8 mouse cellular contexts compared by ENCODE assay signal in the genomic region with DNA sequence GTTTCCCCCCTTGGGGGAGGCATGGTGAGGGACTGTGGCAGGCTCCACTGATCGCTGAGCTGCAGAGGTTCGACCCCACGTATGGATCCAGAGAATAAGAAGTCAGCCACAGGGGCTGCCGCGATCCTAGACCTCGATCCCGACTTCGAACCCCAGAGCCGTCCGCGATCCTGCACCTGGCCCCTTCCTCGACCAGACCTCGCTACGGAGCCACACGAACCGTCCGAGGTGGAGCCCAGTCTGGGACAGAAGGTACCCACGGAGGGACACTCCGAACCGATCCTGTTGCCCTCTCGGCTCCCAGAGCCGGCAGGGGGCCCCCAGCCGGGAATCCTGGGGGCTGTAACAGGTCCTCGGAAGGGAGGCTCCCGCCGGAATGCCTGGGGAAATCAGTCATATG. TPM values are rescaled to one million over a fixed set of nuclear protein-coding genes. Genes with fewer than 3 reads are reported as not detected.
DNase-seq lines count a peak whose midpoint lies in the region; ATAC-seq and TF ChIP-seq lines count a peak whose summit lies in the region.

No protein-coding gene starts in this region.

- 10% methylated on average over 26 of the region's 26 CpGs for WGBS in cerebellum, adult 2 months
- 32% methylated on average over 26 of the region's 26 CpGs for WGBS in hindbrain, postnatal 0 days

- TF ChIP-seq POLR2A in cerebellum, adult 2 months (IDR thresholded peaks at IDR 0.05; ENCODE audit: borderline replicate concordance, insufficient read depth, low read length) = no peak

- no peak for TF ChIP-seq CTCF in cerebellum, adult 2 months (IDR thresholded peaks at IDR 0.05; ENCODE audit: borderline replicate concordance, insufficient read depth, low read depth, low read length)
- TF ChIP-seq CTCF in hindbrain, postnatal 0 days (IDR thresholded peaks at IDR 0.05; ENCODE audit: low read depth) = no peak

- peak overlapping the region; percentile 68 for H3K4me2 ChIP-seq in hindbrain, postnatal 0 days (ENCODE audit: low read depth, low read length)

- no peaks in the 10 kb centered on the region for H3K27me3 ChIP-seq in cerebellum, adult 2 months (ENCODE audit: control insufficient read depth, insufficient read depth, low read length)
- no peaks in the 10 kb centered on the region for H3K27me3 ChIP-seq in hindbrain, postnatal 0 days (ENCODE audit: insufficient read depth, low read length)

- H3K4me1 ChIP-seq in cerebellum, adult 2 months (ENCODE audit: control insufficient read depth, insufficient read depth, low read length) = no peaks in the 10 kb centered on the region
- H3K4me1 ChIP-seq in hindbrain, postnatal 0 days (ENCODE audit: insufficient read depth, low read length) = no peaks in the 10 kb centered on the region

- H3K27ac ChIP-seq in cerebellum, adult 2 months (ENCODE audit: insufficient read depth, low read length) = no peak overlapping the region
- no peak overlapping the region for H3K27ac ChIP-seq in hindbrain, postnatal 0 days

- peak; percentile 27 for ATAC-seq in hindbrain, postnatal 0 days
- peak; percentile 23 for ATAC-seq in megakaryocyte-erythroid progenitor cell, adult 5-6 weeks (replicated peaks; ENCODE audit: low FRiP score, low TSS enrichment, poor library complexity, severe bottlenecking)

- peak; percentile 12 to 39 for DNase-seq in cerebellum, adult 2 months
- no peak for DNase-seq in cerebellum, adult 18-20 months
- DNase-seq in thymus, postnatal 14 days = peak; percentile 32
- DNase-seq in thymus, postnatal 4 days = no peak
- no peak for DNase-seq in hindbrain, postnatal 0 days (ENCODE audit: low spot score)
- DNase-seq in frontal cortex, adult 2 months (ENCODE audit: extremely low spot score in 1 of 2, low spot score in 1 of 2) = no peak
- no peak for DNase-seq in embryo, embryonic 10.5 days (ENCODE audit: low spot score)

- peak overlapping the region; percentile 87 for H3K4me3 ChIP-seq in cerebellum, adult 2 months (replicated peaks; ENCODE audit: insufficient read depth, low read depth, low read length)
- peak overlapping the region; percentile 48 for H3K4me3 ChIP-seq in hindbrain, postnatal 0 days (ENCODE audit: low read length)

- no peaks in the 10 kb centered on the region for H3K36me3 ChIP-seq in hindbrain, postnatal 0 days (ENCODE audit: insufficient read depth, low read length)

- peak overlapping the region; percentile 40 for H3K9ac ChIP-seq in hindbrain, postnatal 0 days (replicated peaks; ENCODE audit: low read length)

- H3K9me3 ChIP-seq in hindbrain, postnatal 0 days (ENCODE audit: low read length) = no peaks in the 10 kb centered on the region

RNA-seq across cellular contexts. Expression of a gene that starts 0.4 kb away (rescaled TPM):
- 14.9 and 15.3 TPM in 2 replicates for polyA plus RNA-seq in cerebellum, adult 2 months (2012; rRNA removed)
- total RNA-seq in hindbrain, postnatal 0 days (2014; rRNA removed) = 16.9 and 21.4 TPM in 2 replicates
- polyA plus RNA-seq in hindbrain, postnatal 0 days (2015; fragmentation: Nextera tagmentation; extraction: Ambion mirVana) = 0.63 and 0.93 TPM in 2 replicates
- 9.8 and 12.6 TPM in 2 replicates for total RNA-seq in megakaryocyte-erythroid progenitor cell, adult 5-6 weeks (2014; fragmentation: Nextera tagmentation)
- total RNA-seq in megakaryocyte-erythroid progenitor cell, adult 5-6 weeks (2017) = 11.2 and 11.5 TPM in 2 replicates
- polyA plus RNA-seq in frontal cortex, adult 2 months (2012; rRNA removed) = 11.5 and 12.2 TPM in 2 replicates

RNA-seq across cellular contexts. Expression of a gene that starts 9.1 kb away (rescaled TPM):
- polyA plus RNA-seq in cerebellum, adult 2 months (2012; rRNA removed) = not detected in 2 replicates
- not detected in 2 replicates for total RNA-seq in hindbrain, postnatal 0 days (2014; rRNA removed)
- polyA plus RNA-seq in hindbrain, postnatal 0 days (2015; fragmentation: Nextera tagmentation; extraction: Ambion mirVana) = not detected in 2 replicates
- 1.3 TPM in 1 of 2 replicates, not detected in the other for total RNA-seq in megakaryocyte-erythroid progenitor cell, adult 5-6 weeks (2014; fragmentation: Nextera tagmentation)
- 2.4 TPM in 1 of 2 replicates, not detected in the other for total RNA-seq in megakaryocyte-erythroid progenitor cell, adult 5-6 weeks (2017)
- not detected in 2 replicates for polyA plus RNA-seq in frontal cortex, adult 2 months (2012; rRNA removed)

RNA-seq across cellular contexts. Expression of a gene that starts 13.3 kb away (rescaled TPM):
- polyA plus RNA-seq in cerebellum, adult 2 months (2012; rRNA removed) = 1.9 and 2.0 TPM in 2 replicates
- total RNA-seq in hindbrain, postnatal 0 days (2014; rRNA removed) = 1.7 and 2.7 TPM in 2 replicates
- 5.1 and 5.8 TPM in 2 replicates for polyA plus RNA-seq in hindbrain, postnatal 0 days (2015; fragmentation: Nextera tagmentation; extraction: Ambion mirVana)
- total RNA-seq in megakaryocyte-erythroid progenitor cell, adult 5-6 weeks (2014; fragmentation: Nextera tagmentation) = 24.2 and 39.3 TPM in 2 replicates
- 18.4 and 41.4 TPM in 2 replicates for total RNA-seq in megakaryocyte-erythroid progenitor cell, adult 5-6 weeks (2017)
- 3.8 and 4.3 TPM in 2 replicates for polyA plus RNA-seq in frontal cortex, adult 2 months (2012; rRNA removed)

RNA-seq across cellular contexts. Expression of a gene that starts 14.1 kb away (rescaled TPM):
- not detected in 2 replicates for polyA plus RNA-seq in cerebellum, adult 2 months (2012; rRNA removed)
- total RNA-seq in hindbrain, postnatal 0 days (2014; rRNA removed) = not detected in 2 replicates
- not detected in 2 replicates for polyA plus RNA-seq in hindbrain, postnatal 0 days (2015; fragmentation: Nextera tagmentation; extraction: Ambion mirVana)
- total RNA-seq in megakaryocyte-erythroid progenitor cell, adult 5-6 weeks (2014; fragmentation: Nextera tagmentation) = not detected in 2 replicates
- not detected in 2 replicates for total RNA-seq in megakaryocyte-erythroid progenitor cell, adult 5-6 weeks (2017)
- not detected in 2 replicates for polyA plus RNA-seq in frontal cortex, adult 2 months (2012; rRNA removed)

RNA-seq across cellular contexts. Expression of a gene that starts 19.1 kb away (rescaled TPM):
- 54.4 and 64.5 TPM in 2 replicates for polyA plus RNA-seq in cerebellum, adult 2 months (2012; rRNA removed)
- 50.0 and 64.9 TPM in 2 replicates for total RNA-seq in hindbrain, postnatal 0 days (2014; rRNA removed)
- polyA plus RNA-seq in hindbrain, postnatal 0 days (2015; fragmentation: Nextera tagmentation; extraction: Ambion mirVana) = 19.0 TPM in 2 replicates
- total RNA-seq in megakaryocyte-erythroid progenitor cell, adult 5-6 weeks (2014; fragmentation: Nextera tagmentation) = 71.6 and 80.7 TPM in 2 replicates
- 33.1 and 34.7 TPM in 2 replicates for total RNA-seq in megakaryocyte-erythroid progenitor cell, adult 5-6 weeks (2017)
- polyA plus RNA-seq in frontal cortex, adult 2 months (2012; rRNA removed) = 38.8 and 48.1 TPM in 2 replicates

Comparison
In these comparisons a context has a peak if more than half of its experiments do, and no peak if none do; other contexts are left out.
1. DNase-seq: peak in cerebellum, adult 2 months (2 of 2) and thymus, postnatal 14 days (single experiment); none in cerebellum, adult 18-20 months (0 of 2), thymus, postnatal 4 days (single experiment), hindbrain, postnatal 0 days (single experiment), frontal cortex, adult 2 months (0 of 2) and embryo, embryonic 10.5 days (single experiment).